Mouse (Mus musculus) heart, adult 11 months (tissue): ENCODE measurements around the gene Lamb3.
A peak's percentile ranks its signal among the peaks of the same experiment; 100 is the strongest.

Experiments
- DNase-seq: peaks from one replicate; pipeline ENCODE4 v3.0.0; 2022

The Lamb3 gene

GRCm38 (mm10) chr1:193207503-193207902 lies at the start of gene Lamb3:
Lamb3 (plus strand) TSS chr1:193207699.
- no peak for DNase-seq

- DNase-seq = no peak
Observed at GRCm38 (mm10) chr1:193159163-193159562, 48.3 kb upstream of the Lamb3 start.

GRCm38 (mm10) chr1:193159613-193160012 lies 47.9 kb upstream of the Lamb3 start:
- no peak for DNase-seq

GRCm38 (mm10) chr1:193160317-193161032 lies 47.0 kb upstream of the Lamb3 start:
- DNase-seq = peak; percentile 95

- DNase-seq = no peak
Observed at GRCm38 (mm10) chr1:193167746-193168145, 39.8 kb upstream of the Lamb3 start, which contains the start of gene A130010J15Rik. A130010J15Rik (plus strand) TSS chr1:193168046.

GRCm38 (mm10) chr1:193169228-193169627 lies 38.3 kb upstream of the Lamb3 start:
- DNase-seq = no peak

- DNase-seq = no peak
Observed at GRCm38 (mm10) chr1:193169856-193170255, 37.6 kb upstream of the Lamb3 start.

- DNase-seq = peak; percentile 100
Observed at GRCm38 (mm10) chr1:193172991-193173809, 34.3 kb upstream of the Lamb3 start.

- no peak for DNase-seq
Observed at GRCm38 (mm10) chr1:193173810-193174129, 33.7 kb upstream of the Lamb3 start.

- peak; percentile 93 for DNase-seq
Observed at GRCm38 (mm10) chr1:193174143-193174733, 33.3 kb upstream of the Lamb3 start.

GRCm38 (mm10) chr1:193181104-193181503 lies 26.4 kb upstream of the Lamb3 start:
- no peak for DNase-seq

- no peak for DNase-seq
Observed at GRCm38 (mm10) chr1:193188257-193188656, 19.2 kb upstream of the Lamb3 start.

- DNase-seq = peak; percentile 99
Observed at GRCm38 (mm10) chr1:193189151-193189621, 18.3 kb upstream of the Lamb3 start.

GRCm38 (mm10) chr1:193189771-193190170 lies 17.7 kb upstream of the Lamb3 start:
- DNase-seq = peak; percentile 92

GRCm38 (mm10) chr1:193191675-193192283 lies 15.7 kb upstream of the Lamb3 start:
- peak; percentile 96 for DNase-seq

- DNase-seq = no peak
Observed at GRCm38 (mm10) chr1:193194416-193195140, 12.9 kb upstream of the Lamb3 start.

GRCm38 (mm10) chr1:193195169-193195810 lies 12.2 kb upstream of the Lamb3 start:
- peak; percentile 95 for DNase-seq

- peak; percentile 91 for DNase-seq
Observed at GRCm38 (mm10) chr1:193197494-193198205, 9.8 kb upstream of the Lamb3 start.

- no peak for DNase-seq
Observed at GRCm38 (mm10) chr1:193198312-193198711, 9.2 kb upstream of the Lamb3 start.

GRCm38 (mm10) chr1:193200640-193201382 lies 6.7 kb upstream of the Lamb3 start:
- DNase-seq = no peak
